Mouse (Mus musculus) lung, postnatal 10 days (tissue): ENCODE results near the gene Erf.
"Not testable (repeated sequence)": the region's sequence is repeated elsewhere in the genome, so short reads cannot be mapped to it uniquely, and the experiment has no call there.

Experiments
- DNase-seq: peaks from one replicate; pipeline ENCODE4 v3.0.0; 2021

Gene Erf

DNA sequence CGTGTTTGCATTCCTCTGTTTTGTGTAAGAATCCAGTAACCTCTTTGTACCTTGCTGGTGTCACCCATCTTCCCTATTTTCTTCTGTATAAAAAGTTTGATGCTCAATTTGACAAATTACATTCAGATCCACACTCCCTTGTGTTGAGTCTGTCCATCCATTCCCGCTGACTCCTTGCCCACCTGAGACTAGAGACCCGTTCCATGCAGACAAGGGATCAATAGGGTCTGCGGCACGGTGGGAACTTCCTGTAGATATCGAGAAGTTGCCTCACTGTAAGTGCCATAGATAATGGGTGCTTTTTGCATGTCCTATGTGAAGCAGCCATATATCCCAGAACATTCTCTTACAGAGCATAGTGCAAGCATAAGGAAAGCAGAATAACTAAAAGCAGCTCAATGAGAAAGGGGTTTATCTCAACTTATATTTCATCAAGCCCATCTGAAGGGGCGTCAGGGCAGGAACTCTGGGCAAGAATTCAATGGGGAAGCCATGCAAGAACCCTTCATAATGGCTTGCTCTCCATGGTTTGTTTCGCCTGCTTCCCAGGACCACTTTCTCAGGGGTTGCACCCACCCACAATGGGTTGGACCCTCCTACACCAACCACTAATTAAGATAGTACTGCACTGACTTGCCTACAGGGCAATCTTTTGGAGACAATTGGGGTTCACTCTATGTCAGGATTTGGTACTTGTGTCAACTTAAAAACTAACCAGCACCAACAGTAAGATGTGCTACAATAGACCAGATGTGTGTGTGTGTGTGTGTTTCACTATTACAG, 15.8 kb upstream of the Erf start:
- no peak for DNase-seq

DNA sequence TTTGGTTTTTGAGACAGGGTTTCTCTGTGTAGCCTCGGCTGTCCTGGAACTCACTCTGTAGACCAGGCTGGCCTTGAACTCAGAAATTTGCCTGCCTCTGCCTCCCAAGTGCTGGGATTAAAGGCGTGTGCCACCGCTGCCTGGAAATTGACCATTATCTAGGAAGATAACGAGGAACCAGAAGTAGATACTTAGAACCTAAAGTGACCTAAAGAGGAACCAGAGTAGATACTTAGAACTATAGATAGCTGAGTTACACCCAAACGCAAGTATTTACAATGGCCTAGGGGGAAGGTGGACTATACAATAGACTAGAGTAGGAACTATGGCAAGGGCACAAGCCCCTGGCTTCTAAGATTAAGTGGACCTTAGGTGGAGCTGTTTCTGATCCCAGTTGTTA, 15.2 kb upstream of the Erf start:
- DNase-seq: not testable (repeated sequence)

DNA sequence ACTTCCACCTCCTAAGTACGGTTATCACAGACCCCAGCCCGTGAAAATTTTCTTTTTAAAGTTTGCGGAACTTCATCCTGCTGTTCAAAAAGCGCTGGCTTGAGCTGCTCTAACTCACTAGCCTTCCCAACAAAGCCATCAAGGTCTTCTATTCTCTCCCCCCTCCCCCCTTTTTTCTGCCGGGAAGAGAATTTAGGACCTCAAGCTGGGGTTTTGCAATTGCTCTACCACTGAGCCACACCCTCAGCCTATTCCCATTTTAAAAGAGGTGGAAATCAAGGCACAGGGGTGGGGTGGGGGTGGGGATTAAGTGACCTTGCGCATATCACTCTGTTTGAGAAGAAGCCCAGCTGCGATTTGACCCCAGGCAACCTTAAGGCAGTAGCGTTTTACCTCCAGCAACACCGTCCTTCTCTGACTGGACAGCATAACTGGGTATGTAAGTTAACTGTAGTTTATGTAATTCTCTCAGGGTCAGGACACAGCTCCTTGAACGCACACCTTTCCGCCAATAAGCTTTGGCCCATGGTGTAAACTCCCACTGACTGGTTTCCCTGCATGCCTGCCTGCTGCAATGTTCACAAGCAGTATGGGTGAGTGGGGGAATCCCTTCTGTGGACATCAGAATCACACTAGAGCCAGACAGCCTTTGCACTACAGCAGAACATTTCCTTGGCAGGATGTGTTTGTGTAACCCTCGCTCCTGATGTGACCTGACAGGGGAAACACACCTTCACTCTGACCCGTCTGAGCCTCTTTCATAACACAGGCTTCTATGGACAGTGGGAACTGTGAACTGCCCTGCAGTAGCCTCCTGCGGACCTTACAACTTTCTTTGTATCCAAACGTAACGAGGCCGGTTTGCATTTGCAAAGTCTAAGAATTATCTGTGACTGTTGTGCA, 13.7 kb upstream of the Erf start:
- no peak for DNase-seq

DNA sequence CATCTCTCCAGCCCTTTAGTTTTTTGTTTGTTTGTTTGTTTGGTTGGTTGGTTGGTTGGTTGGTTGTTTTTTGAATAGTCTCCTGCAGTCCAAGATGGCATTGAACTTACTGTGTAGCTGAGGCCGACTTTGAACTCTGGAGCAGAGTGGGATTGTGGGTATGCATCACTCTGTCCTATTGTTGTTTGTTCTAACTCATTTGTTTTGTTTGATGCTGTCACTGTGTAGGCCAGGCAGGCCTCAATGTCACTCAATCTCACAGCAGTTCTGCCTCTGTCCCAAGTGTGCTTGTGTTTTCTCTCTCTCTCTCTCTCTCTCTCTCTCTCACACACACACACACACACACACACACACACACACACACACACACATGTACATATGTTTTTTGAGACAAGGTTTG, 11.3 kb upstream of the Erf start:
- DNase-seq: no peak

DNA sequence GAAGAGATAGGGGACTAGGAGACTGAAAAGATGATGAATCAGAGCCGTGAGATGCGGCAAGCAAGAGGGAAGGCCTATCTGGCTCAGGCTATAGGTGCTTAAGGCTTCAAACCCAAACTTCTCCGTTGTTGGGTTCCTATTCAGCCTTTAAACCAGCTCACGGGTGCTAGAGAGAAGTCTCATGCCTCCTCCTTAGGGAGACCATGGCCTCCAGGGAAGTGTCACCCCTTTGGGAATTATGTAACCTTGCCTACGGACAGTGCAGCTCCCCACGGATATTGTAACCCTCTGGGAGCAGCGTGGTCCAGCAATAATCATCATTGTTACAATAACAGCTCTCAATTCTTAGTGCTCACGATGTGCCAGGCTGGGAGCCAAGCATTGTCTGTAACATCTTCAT, 1.3 kb upstream of the Erf start:
- DNase-seq: no peak

DNA sequence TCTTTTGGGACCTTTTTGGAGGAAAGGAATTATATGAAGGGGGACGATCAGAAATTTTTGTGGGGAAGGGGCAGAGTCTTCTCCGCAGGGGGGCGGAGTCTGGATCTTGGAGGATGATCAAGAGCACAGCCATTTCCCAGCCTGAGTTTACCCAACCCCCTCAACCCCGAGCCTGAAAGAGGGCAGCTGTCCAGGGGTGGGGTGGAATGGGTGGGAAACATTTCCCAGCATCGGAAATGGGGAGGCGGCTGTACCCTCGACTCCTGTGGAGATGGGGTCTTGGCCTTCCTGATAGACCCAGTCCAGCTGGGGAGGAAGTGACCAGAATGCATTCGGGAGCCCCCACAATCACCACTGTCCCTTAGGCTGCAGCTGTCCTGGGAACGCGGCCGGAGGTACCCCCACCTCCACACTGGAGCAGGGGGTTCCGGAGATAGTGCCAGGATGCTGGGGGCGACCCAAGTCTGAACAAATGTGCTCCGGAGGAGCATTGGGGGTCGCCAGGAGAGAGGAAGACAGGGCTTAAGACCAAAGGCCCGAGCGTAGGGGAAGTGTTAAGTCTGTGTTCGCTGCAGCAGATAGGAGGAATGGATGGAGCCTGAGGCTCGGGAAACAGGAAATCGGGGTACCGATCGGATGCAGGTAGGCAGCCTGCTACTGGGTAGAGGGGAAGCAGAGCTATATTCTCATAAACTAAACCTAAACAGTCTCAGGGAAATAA, 670 bp upstream of the Erf start:
- DNase-seq: peak; percentile 92

DNA sequence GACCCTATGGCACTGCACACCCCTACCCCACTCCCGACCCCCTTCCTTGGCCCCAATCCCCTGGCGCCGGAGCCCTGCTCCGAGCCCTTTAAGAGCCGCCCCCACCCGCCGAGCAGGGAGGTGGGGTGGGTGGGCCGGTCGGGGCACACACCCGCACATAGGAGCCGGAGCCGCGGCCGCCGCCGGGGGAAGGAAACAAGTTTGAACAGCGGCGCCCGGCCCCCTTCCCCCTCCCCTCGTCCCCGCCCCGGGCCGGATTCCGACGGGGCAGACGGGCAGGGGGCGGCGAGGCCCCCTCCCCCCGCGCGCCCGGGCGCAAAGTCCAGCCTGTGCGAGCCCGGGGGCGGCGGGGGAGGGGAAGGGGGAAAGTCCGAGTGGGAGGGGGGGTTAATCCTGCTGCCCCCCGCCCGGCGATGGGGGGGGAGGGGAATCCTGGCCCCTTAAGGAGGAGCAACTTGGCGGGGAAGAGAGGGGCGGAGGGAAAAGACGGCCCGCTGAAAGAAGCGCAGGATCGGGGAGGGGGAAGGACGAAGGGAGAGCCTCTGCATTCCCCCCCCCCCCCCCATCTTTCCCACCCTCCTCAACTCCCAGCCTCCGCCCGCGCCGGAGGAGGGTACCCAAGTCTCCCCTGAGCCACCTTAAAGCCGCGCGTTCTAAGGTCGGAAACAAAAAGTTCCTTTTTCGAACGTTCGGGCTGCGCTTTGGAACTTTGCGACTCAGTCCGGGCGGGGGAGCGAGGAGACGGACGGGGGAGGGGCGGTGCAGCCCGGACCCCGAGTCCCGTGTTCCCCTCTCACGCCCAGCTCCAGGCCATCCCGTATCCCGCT, 1.0 kb downstream of the Erf start:
- peak; percentile 88 for DNase-seq

DNA sequence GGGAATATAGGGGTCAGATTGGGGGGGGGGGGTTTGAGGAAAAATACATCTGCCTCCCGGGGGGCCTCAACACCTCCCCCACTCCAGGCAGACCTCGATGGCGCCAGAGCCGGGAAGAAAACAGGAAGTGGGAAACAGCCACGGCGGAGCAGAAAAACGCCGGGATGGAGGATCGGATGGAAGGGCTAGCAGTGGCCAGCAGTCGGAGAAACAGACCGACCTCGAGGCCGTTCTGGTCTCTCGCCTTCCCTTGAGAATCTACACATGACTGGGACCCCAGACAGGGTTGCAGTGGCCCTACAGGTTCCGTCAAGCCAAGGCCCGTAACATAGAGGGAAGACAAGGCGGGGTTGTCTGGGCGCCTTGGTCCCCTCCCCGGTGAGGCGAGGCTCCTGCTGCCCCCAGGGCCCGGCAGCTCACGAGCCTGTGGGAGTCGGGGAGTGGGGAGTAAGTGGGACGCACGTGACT, 1.7 kb downstream of the Erf start:
- no peak for DNase-seq

DNA sequence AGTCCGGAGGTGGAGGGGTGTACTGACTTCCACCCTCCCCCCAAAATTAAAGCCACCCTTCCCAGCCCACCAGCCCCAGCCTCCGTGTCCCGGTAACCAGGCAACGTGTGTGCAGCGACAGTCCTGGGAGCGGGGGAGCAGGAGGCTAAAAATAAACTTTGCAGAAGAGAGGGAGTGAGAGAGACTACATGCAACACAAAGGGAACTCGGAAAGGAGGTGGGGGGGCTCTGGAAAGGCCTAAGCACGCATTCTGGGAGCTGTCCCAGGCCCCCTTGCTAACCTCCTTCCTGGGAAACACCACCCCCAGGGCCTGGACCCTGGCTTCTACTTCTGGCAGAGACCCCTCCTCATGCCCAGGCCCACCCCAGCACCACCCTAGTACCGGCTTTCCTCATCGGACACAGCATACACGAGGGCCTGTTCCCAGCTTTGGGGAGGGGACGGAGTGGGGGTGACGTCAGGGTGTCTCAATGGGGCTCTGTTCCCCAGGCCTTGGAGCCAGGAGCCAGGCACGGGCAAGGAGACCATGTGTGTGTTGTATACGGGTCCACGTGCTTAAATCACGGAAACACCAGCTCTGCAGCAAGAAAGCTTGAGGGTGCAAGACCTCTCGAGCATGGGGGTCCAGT, 2.4 kb downstream of the Erf start:
- DNase-seq: peak; percentile 64

DNA sequence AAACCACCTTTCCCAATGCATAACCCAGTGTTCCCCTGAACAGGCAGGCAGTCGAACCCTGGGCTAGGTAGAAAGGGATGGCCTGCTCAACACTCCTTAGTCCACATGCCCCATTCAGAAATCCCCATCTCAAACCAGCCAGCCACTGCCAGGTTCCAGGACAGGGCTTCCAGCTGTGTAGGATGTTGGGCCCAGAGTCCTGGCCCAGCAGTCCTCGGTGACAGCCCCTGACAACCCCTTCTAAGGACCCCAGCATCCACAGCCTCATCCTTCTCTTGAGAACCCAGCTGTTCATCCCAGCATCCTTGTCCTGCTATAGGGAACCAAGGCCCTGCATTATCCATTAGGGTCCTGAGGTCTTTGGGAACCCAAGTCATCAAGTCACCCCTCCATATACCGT, 3.1 kb downstream of the Erf start:
- no peak for DNase-seq

DNA sequence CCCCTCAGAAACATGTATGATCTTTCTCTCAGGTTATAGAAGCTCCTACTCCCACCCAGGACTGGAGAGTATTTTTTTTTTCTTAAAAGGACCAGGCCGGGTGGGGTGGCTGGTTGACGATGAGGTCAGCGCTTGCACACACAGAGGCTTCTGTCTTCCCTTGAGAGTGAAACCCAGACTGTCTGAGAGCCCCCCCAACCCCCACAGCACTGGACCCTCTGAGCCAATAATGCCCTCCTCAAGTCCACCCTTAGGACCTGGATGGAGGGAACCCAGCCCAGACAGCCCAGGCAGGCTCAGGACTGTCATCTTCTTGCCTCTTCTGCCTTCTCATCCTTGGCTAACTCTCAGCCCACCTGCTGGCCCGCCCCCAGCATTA, 3.8 kb downstream of the Erf start:
- peak; percentile 47 for DNase-seq

DNA sequence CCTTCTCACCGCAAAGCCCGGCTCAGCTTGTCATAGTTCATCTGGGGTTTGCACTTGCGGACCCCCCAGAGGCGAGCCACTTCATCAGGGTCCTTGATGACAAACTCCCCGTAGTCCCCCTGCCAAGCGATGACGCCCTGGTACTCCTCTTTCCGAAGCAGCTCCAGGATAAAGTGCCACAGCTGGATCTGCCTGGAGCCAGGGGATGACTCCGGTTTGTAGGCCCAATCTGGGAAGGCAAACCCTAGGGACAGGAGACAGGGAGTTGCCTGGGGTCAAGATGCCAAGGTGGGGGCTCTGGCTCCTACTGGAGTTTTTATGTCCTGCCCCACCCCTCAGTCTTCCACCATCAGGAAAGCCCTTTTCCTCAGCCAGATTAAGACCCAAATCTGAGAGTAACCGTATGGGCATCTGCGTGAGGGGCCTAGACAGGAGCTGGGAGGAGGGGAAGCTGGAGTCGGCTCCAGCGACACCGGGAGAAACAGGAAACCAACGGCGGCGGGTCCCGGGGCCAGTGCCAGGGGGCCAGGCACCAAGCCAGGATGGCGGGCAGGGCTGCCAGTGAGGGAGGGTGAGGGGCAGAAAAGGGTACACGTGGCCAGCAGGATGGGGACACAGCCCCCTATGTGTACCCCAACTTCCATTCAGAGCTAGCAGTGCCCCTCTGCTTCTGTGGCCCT, 4.3 kb downstream of the Erf start:
- peak; percentile 82 for DNase-seq

DNA sequence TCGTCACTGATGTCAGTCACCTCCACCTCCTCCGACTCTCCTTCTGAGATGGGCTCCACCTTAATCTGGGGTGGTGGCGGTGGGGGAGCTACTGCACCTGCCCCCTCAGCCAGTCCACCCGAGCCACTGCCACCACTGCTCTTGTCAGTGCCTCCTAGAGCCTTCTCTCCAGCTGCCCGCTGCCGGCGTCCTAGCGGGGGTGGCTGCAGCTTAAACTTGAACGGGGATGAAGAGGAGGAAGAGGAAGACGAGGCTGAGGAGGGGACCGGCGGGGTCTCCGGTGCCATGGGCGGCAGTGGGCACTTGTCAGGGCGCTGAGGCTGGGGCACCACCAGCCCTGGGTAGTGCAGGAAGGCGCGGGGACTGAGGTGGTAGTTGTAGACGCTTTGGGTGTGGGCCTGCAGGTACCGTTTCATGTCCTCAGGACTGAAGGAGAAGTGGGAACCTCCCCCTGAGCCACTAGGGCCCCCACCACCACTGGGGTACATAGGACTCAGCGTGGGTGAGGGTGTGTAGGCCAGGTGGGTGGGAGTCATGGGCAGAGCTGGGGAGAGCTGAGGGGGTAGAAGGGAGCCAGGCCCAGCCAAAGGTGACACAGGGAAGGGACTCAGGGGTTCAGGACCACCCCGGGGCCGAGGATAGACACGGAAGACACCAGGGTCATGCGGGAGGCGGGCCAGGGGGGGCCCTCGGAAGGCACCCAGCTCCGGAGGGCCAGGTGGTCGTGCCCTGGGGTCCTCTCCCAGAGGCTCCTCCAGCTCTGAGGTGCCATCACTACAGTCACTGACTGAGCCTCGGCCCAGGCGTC, 5.8 kb downstream of the Erf start:
- no peak for DNase-seq

DNA sequence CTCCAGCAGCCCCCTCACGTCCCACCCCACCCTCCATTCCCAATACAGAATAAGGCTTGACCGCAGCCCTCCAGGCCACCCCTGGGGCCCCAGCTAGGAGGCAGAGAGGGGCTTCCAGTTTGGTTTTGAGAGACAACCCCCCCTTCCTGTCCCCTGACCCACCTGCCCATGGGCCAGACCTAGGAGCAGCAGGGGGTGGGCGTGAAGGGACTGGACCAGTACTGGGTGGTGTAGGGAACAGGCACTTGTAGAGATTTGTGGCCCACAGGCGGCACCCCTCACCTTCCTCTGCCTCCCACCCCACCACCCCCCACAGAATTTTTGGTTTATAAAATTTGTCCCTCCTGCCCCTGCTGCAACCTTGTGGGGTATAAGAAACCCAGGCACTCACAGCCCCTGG, 7.2 kb downstream of the Erf start:
- DNase-seq: no peak

DNA sequence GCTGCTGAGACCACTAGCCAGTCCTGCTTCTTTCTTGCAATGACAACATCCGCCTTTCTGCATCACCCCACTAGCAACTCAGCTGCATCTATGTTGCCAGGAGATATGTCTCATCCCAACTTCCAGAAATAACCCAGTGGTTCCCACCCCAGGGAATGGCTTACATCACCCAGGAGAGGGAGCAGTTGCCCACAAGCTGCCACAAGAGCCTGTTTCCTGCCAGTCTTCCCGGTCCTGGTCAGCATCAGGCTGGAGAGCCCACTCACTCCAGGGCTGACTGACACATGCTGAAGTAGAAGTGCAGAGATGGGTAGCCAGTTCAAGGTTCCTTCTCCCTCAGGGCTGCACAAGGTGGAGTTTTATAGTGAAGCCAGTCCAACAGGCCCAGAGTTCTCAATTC, 9.5 kb downstream of the Erf start:
- peak; percentile 91 for DNase-seq

DNA sequence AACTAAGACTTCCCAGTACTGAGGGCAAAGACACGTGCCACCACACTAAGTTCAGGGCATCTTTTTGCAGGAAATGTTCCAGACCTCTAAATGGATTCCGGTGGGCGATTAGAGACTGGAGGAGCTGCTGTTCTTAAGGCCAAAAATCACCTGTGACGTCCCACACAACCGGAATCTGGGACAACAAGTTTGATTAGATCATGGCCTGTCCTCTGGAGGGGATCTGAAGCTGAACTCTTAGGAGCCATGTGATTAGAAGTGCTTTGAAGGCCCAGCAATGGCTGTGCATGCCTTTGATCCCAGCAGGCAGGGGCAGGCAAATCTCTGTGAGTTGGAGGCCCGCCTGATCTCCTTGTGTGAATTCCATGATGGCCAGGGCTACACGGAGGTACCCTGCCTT, 9.9 kb downstream of the Erf start:
- DNase-seq: no peak

DNA sequence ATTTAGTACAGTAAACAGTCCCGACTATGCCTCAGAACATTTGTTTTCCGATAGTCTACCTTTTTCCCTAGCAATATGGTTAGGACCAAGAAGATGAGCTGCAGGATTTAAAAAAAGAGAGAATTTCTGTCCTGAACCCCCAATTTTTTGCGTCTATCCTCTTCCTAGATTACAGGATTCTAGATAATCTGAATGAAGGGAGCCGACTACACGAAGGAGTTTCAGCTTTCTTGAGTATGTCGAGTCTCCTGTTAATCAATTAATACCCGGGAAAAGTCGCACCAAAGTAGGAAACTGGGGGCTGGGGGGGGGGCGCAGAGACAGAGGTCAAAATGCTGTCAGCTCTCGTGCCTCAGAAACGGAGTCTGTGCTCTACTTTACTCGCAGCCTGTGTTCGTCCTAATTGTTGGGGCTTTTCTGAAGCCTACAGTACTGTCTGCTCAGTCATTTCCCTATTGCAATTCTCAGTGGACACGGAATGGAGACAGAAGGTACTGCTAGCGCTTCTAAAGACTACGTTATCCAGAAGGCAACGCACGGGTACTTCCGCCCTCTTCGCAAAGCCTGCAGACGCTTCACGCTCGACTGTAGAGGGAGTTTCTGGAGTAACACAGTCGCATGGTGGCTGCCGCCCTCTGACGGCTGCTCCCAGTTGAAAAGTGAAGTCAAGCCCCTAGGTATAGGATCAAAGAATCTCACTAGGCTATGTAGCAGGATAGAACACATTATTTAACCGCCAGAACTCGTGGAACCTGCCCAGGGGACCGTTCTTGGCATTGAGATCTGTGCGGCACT, 11.5 kb downstream of the Erf start:
- DNase-seq: peak; percentile 92

DNA sequence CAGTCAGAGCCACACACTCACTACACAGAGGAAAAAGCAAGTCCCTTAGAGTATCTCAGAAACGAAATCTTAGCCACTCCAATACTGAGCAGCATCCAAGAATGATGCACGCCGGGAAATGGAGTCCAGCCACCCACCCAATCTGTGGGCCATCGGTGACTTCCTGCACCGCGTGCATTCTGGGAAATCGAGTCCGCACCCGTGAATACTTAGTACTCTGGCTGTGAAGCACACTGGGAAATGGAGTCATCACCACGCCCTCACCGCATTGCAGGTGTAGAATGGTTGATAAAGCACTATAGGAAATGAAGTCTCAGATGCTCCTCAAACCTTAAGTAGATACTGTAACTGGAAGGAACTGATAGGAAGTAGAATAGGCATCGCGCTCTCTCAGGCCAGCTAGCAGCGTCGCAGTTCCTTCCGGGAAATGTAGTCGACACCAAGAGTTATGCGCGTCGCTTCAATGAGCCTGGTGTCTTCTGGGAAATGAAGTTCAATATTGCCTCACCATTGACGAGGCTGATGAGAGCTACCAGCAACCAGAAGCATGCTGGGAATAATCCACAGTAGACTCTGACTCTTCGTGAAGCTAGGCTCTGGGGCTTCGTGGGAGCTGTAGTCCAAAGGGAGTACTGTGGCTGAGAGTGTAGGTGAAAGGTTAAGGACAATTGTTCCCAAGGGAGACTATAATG, 12.4 kb downstream of the Erf start:
- peak; percentile 96 for DNase-seq
